Mouse (Mus musculus) ES-CJ7 (cell line): ENCODE measurements around the gene Agmat.
A peak's percentile ranks its signal among the peaks of the same experiment; 100 is the strongest.

Experiments used
- DNase-seq: peaks from one replicate; pipeline ENCODE4 v3.0.0; 2011; ENCODE audit warnings: low read depth, low spot score

The Agmat gene

DNA sequence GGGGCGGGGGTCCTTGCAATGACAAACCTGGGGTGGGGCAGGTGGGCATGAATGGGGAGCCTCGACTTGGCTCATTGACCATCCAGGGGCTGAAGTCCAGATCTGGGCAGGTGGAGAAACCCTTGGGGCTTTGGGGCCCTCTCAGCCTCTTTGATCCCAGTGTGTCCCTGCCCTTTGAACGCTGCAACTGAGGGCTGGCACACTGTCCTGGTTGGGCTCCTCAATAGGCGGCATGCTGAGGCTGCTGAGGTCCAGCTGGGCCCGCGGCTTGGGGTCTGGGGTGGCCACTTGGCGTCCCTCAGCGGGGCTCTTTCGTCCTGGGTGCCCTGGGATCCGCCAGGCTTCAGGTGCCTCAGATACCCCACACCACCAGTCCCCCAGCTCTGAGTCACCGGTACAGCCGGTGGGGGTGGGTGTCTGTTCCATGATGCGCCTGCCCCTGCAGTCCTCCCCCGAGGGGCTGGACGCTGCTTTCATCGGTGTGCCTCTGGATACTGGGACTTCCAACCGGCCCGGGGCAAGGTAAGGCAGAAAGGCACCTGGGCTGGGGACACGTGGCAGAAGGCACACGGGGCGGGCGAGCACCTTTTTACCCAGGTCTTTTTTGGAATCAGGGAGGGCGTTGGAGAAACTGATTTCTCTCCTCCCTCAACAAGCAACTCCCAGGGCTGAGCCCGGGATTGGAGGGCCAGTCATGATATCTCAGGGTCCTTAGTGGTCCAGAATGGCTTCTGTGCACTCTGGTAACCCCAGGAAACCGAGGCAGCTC, at the start of gene Agmat:
Gene Agmat, plus strand, starts transcription at position 95 of the 769 bp plus-strand sequence.
- DNase-seq, result no peak

GRCm38 (mm10) chr4:141704625-141705024, 41.8 kb upstream of the Agmat start:
- DNase-seq, result no peak

GRCm38 (mm10) chr4:141705331-141705730, 41.1 kb upstream of the Agmat start:
- DNase-seq, result no peak

DNA sequence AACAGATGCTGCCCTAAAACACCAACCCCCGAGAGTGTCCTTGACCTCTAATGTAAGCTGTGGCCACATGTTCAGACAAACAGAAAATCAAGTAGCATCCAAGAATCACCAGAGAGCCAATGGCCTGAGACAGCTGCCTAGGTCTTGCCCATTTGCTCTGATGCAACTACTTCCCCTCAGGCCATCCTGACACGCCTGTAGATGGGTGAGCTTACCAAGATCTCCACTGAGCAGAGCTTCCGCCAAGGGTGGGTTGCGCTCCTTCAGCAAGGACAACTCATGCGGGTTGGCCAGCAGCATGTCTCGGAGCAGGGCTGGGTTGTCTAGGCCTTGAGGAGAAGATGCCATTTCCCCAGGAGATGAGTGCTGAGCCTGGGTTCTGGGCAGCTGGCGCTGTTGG, 38.5 kb upstream of the Agmat start:
- DNase-seq, result no peak

DNA sequence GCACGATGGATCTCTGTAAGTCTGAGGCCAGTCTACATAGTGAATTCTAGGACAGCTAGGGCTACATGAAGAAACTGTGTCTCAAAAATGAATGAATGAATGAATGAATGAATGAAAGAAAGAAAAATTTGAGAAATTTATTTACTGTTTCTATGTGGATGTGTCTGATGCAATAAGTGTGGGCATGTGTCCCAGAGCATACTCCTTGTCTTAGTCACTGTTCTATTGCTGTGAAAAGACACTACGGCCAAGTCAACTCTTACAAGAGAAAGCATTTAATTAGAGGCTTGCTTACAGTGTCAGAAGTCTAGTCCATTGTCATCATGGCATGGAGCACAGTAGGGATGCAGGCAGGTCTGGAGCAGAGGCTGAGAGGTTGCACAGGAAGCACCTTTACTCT, 37.5 kb upstream of the Agmat start:
- DNase-seq, result no peak

DNA sequence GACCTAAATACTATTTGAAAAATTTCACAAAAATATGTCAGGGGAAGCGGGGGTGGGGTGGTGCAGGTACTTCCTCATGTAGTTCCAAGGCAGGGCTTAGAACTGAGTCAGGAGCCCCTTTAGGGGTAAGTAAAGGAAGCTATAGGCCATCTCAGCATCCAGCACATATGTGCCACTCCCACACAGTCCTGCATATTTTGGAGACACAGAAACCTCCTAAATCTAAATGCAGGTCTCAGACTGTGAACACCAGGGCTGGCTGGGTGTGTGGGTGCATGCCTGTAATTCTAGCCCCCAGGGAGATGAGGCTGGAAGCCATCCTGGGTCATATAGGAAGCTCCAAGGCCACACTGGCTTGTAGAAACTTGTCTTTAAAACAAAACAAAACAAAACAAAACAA, 35.2 kb upstream of the Agmat start:
- DNase-seq, result no peak

DNA sequence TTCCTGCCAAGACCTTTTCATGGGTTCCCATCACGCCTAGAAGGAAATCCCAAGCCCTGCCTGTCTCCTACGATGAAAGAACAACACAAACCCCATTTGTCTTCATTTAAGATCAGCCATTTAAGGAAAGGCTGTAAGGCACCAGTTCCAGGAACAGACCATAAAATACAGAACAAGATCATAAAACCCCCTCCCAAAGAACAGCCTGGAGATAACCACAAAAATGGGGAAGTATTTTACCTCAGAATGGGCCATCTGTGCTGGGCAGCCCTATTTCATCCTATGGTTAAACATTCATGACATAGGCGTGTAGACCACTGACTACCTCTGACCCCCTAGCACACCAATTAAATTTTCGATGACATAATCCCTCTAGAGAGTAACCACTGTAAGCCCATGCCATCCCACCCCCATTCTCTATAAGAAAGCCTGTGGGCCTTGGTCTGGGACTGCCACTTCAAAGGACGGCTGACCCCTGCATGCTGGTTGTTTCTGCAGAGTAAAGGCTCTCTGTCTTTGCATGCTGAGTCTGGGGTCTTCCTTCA, 32.8 kb upstream of the Agmat start:
- DNase-seq, result no peak

- no peak for DNase-seq
Measured at GRCm38 (mm10) chr4:141715027-141715426, 31.4 kb upstream of the Agmat start.

DNA sequence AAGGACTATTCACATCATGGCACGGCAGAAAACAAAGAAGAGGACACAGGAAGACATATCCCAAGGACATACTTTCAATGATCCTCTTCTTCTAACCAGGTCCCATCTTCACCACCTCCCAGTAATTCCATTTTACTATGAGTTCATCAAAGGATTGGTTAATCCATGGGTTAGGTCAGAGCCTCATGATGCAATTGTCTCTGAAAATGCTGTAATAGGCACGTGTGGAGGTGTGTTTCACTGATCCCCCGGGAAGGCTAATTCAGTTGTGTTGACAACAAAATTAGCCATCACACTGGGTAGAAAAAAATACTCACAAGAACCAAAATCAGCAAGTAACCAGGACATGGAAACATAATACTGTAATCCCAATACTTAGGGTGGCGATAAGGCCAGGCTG, 28.8 kb upstream of the Agmat start:
- no peak for DNase-seq

DNA sequence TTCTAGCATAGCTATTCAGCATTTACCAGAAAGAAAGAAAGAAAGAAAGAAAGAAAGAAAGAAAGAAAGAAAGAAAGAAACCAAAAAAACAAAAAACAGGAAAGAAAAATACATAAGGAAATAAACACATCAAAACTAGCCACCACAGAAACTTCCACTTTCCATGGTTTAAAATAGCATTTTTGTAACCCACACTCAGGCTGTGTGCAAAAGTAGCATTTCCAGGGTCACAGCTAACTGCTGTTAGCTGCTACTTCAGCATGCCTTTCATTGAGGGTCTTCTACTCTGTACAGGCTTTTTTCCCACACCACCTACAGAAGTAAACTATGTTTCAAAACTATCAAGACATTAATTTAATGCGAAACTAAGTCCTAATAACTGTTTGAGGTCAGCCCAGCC, 27.2 kb upstream of the Agmat start:
- no peak for DNase-seq

- DNase-seq, result no peak
Measured at GRCm38 (mm10) chr4:141720761-141721523, 25.5 kb upstream of the Agmat start.

- no peak for DNase-seq
Measured at GRCm38 (mm10) chr4:141721961-141722360, 24.5 kb upstream of the Agmat start.

DNA sequence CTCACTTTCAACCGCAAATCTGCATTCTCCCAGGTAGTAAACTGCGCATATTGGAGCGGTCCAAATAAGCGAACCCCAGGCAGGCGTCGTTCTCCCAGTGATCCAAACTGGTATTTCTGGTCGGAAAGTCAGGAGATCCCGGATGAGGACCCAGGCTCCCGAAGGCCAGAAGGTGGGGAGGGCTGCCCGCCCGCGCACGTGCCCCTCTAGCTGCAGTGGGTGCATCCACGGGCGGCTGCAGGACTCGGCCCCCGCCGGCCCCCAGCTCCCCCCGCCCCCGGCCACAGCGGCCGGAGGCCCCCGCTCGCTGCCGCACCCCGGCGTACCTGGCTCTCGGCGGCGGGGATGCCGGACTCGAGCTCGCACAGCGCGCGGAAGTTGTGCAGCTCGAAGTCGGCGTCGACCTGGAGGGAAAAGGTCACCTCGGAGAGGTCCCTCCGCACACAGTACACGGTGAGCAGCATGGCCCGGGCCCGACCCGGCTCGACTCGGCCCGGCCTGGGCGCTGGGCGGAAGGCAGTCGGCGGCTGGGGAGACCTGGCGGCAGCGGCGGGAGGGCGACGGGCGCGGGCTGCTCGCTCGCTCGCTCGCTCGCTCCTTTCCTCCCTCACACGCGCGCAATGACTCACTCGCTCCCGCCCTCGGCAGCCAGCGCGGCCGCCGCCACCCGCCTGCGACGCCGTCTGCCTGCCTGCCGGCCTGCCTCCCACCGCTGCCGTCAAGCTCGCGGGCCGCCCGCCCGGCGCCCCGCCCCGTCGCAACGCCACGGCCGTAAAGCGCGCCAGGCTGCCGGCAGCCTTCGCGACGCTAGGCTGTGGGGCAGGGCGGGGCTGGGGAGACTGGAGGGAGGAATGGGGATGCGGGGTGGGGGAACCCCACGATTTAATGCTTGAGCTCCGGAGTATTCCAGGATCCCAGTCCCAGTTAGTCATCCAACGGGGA, 23.5 kb upstream of the Agmat start, which contains the start of gene Ddi2:
Gene Ddi2, minus strand, starts transcription at position 689 of the 942 bp plus-strand sequence.
- peak; percentile 79 for DNase-seq

DNA sequence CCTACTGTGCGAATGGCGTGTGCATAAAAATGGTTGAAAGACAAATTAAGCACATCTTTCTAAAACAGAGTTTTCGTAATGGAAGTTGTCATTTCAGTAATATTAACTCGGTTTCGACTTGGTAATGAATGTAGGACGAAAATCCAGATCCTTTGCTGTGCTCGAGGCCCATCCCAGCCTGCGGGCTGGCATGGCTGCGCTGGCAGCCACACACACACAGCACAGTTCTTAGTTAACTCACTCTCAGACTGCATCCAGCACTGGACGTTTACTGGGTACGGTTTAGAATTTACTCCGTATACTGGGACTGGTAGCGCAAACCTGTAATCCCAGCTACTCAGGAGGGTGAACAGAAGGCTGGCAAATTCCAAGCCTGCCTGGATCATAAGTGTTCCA, 22.8 kb upstream of the Agmat start:
- no peak for DNase-seq

DNA sequence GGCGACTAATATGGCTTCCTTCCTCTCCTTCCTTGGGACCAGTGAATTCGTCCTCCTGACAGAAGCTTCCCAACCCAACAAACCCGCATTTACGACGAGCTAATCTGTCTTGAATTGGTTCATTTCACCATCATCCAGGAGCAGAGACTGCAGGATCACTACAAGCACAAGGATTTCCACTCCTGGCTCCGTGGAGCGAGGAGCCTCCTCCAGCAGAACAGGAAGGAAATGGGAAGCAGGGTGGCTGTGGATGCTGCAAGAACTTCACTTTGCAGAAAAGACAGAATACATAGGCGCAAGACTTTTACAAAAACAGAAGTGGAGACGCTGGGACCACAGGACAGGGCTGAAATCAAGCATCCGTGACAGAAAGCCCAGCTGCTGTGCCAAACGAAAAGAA, 21.9 kb upstream of the Agmat start:
- DNase-seq, result no peak

DNA sequence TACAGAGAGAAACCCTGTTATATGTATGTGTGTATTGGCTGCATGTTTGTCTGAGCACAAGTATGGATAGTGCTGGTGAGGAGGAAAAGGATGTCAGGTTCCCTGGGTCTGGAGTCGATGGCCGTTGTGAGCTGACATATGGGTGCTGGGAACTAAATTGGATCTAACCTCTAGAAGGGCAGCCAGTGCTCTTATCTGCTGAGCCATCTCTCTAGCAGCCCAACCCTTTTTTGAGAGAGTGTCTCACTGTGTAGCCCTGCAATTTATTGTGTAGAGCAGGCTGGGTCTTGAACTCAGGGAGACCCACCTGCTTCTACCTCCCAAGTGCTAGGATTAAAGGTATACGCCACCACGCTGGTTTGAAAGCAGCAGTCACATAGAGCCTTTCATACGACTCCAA, 21.2 kb upstream of the Agmat start:
- no peak for DNase-seq

DNA sequence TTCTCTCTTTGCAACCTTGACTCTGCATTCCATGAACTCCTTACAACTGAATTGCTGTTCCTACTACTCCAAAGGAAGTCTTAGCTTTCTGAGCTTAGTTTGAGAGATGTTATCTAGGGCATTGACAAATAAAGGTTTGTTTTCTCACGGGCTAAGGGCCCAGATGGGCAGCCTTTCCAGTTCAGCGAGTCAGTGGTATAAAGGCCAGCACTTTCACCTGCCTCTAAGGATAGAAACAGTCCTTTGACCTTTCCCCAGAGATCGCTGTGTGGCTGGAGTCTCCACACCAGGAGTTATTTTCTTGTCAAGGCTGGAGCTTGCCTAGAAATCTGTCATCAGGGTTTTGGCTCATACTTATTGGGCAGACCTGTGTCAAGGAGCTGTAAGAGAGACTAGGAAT, 20.7 kb upstream of the Agmat start:
- DNase-seq, result no peak

DNA sequence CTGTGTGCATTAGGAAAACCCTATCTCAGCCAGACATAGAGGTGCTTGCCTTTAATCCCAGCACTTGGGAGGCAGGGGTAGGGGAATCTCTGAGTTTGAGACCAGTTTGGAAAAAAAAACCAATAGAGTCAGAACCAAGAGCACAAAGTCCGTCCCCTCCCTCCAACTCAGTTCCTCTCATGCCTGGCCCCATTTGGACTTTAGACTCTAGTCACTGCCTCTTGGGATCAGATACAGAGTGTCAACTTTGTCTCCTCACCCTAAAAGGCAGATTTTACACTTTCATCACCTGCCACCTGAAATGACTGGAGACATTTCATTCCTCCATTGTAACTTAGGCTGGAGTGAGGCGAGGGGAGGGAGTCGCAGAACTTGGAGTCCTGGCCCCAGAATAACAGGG, 17.2 kb upstream of the Agmat start:
- no peak for DNase-seq

DNA sequence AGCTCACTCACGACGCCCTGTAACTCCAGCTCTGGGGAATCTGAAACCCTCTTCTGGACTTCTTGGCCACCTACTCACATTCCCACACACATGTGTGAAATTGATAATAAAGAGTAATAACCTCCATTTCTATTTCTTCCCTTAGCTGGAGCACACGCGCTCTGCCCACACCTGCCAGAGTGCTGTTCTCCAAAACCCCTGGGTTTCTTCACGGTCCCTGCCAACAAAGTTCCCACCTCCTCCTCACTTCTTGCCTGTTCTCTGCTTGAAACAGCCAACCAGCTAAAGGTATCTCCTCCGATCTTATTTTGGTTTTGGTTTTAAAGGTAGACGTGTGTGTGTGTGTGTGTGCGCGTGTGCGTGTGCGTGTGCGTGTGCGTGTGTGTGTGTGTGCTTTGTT, 16.1 kb upstream of the Agmat start:
- no peak for DNase-seq

GRCm38 (mm10) chr4:141731766-141732165, 14.7 kb upstream of the Agmat start:
- peak; percentile 47 for DNase-seq

DNA sequence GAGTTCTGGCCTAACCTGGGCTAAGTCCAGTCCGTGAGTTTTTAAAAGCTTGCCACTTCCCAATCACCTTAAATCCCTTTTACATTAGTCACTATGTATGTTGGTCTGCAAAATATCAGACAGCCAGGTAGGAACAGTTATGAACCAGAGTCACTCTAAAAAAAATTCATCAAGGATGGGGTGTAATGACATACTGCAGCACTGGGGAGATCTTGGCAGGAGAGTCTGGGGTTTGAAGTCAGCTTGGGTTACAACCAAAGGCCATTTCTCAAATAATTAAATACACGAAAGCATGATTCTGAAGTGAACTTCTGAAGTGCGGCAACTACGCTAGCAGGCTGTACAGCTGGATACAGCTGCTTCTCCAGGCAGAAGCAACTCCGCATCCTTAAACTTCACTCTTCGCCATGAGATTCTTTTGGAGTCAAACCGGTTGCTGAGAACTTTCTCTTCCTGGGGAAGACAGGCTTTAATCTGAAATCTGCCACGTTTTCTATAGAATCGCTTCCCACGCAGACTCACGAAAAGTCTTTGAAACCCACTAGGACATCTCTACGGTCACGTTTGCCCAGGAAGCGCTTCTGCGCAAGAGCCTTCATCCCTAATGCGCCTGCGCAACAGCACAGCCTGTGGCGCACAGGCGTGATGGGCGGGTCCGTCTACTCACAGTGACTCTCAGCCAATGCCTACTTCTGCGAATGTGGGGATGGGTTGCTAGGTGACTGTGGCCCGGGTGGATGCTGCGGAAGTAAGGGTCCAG, 11.8 kb upstream of the Agmat start:
- DNase-seq, result peak; percentile 98
